Mouse (Mus musculus) C2C12 (cell line): ENCODE data around the gene Oxsr1.

ENCODE experiments used
- CTCF ChIP-seq: IDR thresholded peaks from one replicate; pipeline ENCODE4 v1.5.1; 2011; ENCODE audit not compliant: control insufficient read depth, insufficient read depth, insufficient read length
- MYOG ChIP-seq: IDR thresholded peaks from one replicate; pipeline ENCODE4 v1.6.1; 2011; ENCODE audit not compliant: control insufficient read depth, insufficient read length; ENCODE audit errors: extremely low read depth

DNA sequence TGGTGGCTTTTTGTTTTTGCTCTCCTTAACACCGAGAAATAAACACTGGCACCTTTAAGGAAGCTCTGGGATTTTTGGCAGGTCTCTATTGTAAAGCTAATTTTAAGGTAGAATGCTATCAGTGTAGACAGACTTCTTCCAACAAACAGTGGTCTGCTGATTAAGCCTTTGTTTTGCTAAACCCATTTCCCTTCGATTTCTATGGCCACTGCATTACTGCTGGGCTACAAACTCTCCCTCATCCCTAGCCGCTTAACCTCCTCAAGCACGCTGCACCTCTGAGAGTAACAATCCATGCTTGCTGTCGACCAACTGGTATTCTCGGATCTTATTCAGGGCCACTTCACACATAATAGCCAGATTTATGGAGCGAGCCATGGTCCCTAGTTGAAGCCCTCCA, 1.3 kb downstream of the Oxsr1 start:
- TF ChIP-seq MYOG, result no peak
- TF ChIP-seq CTCF, result no peak
